Mouse (Mus musculus): ENCODE results near the gene Myl7.
"Not testable (repeated sequence)": the region's sequence is repeated elsewhere in the genome, so short reads cannot be mapped to it uniquely, and the experiment has no call there.

Myl7 gene

DNA sequence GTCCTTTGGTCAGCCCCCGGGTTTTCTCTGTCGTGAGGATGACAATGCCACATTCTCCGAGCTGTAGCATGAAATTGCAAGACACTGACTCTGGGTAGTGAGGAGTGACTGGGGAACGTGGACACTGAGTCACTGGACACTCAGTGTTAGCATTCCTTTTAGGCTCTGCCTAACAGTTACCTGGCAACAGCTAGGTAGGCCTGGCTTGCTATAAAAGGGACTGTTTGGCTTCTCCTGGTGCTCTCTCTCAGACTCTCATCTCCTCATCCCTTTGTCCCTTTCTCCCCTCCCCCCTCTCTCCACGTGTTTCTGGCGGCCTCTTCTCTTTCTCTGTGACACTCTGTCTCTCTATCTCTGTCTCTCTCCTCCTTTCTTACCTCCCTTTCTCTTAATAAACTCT is 3.8 kb upstream of the Myl7 start:
- DNase-seq, result no peak

DNA sequence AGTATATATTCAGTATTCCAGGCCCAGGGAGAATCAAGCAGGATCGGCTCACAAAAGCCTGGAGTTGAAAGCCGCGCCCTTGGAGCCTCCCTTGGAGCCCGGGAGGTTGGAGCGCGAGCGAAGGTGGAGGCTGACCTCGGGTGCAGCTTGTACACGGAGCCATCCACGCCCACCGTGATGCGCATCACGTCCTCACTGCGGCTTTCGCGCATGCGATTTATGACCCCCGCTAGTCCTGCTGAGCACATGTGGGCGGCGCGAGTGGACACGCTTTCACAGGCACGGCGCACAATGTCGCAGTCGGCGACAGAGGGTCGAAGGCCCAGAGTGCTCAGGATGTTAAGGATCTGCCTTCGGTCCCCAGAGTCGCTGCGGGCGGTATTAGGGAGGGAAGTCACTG is 3.4 kb upstream of the Myl7 start:
- DNase-seq, result no peak

DNA sequence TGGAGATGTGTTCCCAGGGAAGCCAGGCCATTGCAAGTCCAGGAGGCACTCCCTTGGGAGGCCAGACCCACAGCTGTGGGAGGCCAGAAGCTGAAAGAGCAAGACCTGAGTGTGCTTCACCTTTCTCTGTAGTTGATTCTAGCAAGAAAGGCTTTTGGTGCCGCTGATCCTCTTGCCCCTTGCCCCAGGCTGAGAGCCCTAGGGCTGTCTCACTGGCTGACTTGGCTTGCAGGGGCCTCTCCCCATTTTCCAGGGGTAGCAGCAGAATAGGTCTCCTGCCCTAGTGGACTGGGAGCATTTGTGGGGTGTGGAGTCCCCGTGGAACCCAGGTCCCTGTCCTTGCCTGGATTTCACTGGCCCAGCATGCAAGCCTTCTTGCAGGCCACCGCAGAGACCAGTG is 2.7 kb upstream of the Myl7 start:
- DNase-seq, result no peak

DNA sequence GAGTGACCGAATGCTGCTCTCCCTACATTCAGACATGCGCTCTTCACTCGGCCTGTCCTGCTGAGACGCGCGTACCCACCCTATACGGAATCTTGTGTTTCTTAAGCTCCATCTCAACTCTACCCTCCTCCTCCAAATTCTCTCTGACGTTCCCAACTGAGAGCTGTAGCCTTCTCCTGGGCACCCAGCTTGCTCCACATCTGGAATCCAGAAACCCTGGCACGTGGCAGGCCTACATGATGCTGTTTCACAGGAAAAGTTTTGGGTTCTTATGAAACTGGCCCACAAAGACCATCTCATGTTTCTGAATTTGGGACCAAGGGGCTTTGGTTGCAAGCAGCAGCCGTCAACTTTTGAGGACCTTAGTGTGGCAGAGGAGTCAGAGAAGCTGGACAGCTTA is 704 bp upstream of the Myl7 start:
- DNase-seq, result no peak

DNA sequence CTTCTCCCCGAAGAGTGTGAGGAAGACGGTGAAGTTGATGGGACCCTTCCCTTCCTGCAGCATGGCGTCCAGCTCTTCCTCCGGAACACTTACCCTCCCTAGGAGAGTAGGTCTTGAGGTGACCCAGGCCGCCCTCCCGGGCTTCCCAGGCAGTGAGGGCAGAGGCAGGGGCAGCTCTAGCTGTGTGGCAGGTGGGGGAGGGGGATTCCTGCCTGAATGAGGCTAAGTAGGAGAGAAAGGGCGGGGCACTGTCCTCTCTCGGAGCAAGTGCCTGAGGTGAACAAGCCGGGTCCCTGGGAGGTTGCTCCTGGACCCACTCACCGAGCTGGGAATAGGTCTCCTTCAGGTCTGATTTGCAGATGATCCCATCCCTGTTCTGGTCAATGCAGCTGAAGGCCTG is 743 bp downstream of the Myl7 start:
- DNase-seq, result no peak

DNA sequence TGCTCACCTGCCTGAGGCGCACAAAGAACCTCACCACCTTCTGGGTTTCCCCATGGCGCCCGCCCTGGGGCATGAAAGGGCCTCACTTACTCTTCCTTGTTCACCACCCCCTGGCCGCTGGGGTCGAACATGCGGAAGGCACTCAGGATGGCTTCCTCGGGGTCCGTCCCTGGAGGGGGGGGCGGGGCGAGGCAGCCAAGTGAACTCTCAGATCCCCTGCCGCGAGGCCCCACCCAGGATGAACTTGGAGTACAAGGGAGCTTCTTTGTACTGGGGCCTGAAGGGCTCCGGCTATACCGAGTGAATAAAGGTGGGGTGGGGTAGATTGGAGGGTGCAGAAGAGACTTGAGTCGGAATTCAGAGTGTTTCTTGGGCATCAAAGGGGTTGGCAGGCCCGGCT is 1.4 kb downstream of the Myl7 start:
- peak in 1 of 2 experiments; percentile 21 for DNase-seq

DNA sequence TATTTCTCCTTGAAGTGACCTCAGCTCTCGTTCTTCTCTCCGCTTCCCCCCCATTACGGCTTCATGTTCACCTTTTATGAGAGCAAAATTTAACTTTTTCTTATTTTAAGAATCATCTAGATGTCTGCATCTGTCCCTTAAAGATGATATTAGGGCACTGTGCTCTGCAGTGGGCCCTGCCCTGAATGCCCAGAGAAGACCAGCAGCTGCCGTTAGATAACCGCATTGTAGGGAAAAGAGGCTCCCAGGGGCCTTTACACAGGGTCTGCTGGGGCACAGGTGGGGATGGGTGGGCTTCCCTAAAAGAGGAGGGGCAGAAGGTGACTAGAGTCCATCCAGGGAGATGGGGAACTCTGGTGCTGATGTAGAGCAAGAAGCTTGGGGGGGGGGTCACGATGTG is 4.8 kb downstream of the Myl7 start:
- no peak for DNase-seq

DNA sequence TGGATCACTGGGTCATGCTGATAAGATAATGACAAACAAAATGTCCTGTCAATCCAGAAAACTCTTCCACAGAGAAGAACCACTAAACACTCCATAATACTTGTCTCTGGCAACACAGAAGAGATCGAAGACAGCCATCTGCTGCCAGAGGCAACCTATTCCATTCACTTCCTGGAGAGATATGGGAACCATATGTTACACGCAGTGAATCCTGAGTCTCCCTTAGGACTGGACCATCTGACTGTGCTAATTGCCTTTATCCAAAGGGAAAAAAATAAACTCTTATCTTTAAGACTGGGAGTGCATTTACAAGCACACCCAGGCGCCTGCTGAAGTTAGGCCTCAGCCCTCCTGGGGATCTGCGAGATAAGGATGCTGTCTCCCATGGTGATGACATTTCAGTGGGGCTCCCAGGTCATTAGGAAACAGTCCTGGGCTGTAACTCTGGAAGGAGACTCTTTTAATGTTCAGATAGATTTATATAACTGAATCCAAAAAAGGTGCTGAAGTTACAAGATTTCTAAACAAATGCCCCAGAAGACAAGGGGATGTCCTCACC is 5.7 kb downstream of the Myl7 start:
- DNase-seq, result no peak

DNA sequence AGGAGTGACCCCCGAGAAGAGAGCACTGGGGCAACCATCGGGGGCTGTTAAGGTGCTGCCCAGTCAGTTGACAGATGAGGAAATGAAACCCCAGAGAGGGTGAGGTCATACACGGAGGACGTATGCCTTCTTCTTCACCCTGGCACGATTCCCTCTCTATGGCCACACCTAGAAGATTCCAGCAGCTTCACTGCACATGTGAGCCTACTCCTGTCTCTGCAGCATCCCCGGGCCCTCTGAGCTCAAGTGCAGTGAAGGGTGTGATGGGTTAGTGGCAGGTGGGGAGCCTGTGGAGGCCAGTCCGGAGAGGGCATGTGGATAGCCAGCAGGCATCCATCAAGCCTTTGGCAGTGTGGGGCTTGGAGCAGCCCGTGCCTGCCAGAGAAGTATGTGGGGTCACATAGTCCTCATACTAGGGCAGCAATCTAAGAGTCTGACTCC is 6.4 kb downstream of the Myl7 start:
- peak; percentile 53 to 60 for DNase-seq

DNA sequence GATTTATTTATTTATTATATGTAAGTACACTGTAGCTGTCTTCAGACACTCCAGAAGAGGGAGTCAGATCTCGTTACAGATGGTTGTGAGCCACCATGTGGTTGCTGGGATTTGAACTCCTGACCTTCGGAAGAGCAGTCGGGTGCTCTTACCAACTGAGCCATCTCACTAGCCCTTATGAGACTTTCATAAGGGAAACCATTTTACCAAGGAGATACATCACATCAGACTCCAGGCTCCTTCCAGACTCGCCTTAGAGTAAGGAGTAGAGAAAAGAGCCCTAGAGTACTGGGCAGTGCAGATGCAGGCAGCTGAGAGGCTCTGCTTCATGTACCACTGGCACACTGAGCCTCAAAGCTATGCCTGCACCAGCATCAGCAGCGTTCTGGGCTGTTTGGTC is 10.0 kb downstream of the Myl7 start:
- DNase-seq, result not testable (repeated sequence)

DNA sequence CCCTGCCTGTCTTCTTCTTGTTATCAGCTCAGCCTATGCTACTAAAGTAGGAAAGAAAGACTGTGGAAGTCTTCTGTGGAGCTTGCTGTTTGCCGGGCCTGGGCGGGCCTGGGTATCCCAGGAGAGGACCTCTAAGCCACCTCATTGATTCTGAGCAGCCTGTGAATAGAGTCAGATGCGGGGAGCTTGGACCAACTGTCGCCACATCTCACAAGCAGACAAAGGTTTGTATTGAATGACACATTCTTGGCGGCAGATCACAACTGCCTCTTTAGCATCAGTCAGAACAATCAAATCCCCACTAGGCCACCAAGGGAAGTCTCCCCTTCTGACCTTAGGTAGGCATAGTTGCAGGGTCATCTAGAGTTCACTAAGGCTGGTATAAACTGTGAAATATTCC is 11.3 kb downstream of the Myl7 start:
- no peak for DNase-seq

DNA sequence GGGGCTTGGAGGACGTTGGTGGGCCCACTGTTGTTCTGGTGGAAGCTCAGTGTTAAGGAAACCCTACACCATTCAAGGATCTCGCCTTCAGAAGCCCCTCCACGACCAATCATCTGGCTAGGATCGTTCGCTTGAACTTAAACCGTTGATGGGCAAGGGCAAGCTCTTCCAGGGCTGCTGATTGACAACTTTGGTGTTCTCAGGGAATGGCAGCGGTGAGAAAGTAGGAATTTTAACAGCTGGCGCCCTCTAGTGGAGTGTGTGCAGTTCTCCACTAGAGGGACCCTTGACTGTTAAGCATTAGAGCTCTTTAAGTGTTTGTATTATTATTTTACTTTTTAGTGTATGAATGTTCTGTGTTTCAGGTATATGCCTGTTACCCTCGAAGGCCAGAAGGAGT is 12.4 kb downstream of the Myl7 start:
- DNase-seq, result peak; percentile 69 to 73

DNA sequence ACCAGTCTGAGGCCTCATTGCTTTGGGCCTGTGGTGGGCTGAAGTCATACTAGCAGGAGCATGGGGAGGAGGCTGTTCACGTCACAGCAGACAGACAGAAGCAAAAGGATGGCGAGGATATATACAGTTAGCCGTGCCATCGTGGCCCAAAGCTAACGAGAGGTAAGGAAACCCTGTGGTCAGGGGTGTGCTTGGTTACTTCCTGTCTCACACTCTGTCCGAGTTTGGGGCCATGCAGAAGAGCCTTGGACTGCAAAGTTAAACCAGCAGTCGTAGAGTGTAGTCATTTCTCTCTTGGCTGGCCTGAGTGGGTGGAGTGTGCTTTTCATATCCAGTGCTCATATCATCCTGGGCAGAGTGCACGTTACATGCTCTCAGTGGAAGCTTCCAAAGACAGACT is 16.1 kb downstream of the Myl7 start:
- no peak for DNase-seq

DNA sequence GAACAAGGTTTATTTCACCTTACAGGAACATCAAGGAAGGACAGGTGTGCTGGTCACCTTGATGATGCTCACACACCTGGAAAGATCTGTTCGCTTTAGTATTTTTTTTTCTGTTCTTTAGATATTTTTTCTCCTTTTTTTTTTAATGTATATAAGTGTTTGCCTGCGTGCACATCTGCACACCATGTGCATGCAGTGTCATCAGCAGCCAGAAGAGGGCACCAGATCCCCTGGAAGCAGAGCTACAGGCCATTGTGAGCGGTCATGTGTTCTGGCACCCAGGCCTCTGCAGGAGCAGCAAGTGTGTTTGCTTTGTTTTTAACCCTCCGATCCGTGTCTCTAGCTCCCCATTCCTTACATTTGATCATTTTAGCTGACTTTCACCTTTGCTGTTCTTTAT is 18.7 kb downstream of the Myl7 start:
- DNase-seq, result peak; percentile 71 to 72

DNA sequence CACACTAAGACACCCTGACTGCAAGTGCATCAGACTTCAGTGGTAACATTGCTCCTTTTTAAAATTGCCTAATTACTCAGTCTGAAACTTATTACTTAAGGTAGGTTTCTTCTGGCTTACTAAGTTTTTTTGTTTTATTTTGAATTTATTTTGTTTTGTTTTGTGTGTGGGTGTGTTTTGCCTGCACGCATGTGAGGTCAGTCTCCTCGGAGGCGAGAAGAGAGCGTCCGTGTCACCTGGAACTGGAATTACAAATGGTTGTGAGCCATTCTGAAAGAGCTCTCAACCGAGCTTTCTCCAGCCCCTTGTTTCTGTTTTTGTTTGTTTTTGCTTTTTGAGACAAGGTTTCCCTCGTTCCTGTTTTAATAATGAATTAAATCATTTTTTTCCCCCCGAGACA is 19.9 kb downstream of the Myl7 start:
- no peak for DNase-seq

DNA sequence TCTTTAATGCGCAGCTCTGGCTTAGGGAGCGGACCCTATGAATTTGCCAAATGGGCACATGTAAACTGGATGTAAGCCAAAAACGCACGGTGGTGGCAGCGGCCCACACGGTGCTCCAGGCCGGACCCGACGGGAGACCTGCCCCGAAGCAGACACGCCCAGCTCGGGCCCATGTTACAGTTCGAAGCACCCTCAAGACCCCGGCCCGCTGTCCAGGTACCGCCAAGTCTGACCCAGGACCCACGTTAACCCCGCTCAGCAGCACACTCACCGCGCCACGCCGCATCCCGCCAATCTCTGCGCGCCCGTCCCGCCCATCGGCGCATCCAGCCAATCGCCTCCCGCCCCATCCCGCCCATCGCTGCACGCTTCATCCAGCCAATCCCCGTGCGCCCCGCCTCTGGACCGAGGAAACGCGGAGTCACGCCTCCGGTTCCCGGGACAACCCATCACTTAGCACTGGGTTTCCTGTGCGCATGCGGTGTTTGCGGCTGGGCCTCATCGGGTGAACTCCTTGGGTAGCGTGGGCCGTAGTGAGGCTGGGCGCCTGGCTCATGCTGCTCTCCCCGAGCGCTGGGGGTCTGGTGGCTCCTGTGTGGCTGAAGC is 20.6 kb downstream of the Myl7 start, which contains the start of gene Pold2:
Gene Pold2, minus strand, starts transcription at position 372 of the 606 bp plus-strand sequence.
- DNase-seq, result peak; percentile 92 to 95

DNA sequence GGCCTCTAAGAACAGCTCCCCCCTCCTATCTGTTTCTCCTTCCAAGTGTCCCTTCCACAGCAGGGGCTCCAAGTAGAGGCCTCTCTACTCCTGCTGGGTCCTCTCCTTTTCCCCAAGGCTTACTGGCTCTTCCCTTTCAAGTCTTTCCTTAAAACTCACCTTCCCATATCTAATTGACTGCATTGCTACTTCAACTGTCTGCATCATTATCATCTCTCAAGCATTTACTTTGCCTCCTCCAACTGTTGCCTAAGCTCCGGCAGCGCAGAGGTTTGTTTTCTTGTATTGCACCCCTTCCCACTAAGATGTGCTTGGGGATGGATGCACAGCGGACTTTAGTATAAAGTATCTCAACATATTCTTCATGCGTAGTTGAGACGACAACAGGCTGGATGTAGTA is 21.2 kb downstream of the Myl7 start:
- DNase-seq, result no peak

DNA sequence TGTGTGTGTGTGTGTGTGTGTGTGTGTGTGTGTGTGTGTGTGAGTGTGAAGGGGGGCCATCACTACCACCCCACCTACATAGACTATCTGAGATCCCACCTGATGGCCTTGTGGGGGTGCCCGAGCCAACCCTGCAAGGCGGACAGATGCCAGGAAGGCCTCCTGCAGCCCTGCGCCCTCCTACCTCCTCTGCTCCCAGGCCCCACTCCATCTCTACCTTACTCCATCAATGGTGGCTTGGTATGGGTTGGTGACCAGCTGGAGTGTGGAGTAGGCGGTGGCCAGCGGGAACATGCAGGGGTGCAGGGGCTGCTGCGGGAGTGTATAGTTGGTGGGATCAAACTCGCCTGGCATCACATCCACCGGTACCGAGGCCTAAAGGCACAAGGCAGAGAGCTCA is 25.4 kb downstream of the Myl7 start:
- no peak for DNase-seq

DNA sequence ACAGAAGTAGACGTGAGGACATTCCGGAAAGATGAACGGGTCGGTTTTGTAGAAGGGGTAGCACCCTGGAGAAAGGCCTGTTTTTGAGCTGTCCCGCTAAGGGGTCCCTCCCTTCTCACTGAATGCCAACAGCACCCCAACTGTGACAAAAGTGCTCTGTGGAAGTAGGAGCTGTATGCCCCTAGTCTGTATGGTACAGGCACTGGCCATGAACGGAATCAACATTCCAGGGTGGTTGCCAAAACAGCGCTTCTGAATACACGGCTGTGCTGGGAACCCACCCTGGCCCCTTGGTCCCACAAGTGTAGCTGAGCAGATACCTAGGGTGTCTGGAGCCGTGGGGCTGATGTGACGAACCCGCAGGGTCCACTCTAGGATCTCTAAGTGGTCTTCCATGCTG is 25.9 kb downstream of the Myl7 start:
- DNase-seq, result no peak

DNA sequence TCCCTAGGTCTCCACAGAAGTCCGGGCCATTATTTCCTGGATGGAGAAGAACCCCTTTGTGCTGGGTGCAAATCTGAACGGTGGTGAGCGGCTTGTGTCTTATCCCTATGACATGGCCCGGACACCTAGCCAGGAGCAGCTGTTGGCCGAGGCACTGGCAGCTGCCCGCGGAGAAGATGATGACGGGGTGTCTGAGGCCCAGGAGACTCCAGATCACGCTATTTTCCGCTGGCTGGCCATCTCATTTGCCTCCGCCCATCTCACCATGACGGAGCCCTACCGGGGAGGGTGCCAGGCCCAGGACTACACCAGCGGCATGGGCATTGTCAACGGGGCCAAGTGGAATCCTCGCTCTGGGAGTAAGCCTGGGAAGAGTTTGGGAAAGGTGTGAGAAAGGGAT is 28.5 kb downstream of the Myl7 start:
- no peak for DNase-seq

DNA sequence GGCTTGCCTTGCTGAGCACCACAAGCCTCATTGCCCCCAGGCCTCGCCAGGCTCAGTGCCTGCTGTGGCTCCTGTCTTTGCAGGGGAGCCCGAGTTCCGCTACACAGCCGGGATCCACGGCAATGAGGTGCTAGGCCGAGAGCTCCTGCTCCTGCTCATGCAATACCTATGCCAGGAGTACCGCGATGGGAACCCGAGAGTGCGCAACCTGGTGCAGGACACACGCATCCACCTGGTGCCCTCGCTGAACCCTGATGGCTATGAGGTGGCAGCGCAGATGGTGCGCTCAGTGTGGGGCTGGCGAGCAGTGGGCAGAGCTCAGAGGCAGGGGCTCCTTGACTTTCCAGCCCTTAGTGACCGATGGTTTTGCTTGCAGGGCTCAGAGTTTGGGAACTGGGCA is 29.3 kb downstream of the Myl7 start:
- no peak for DNase-seq

DNA sequence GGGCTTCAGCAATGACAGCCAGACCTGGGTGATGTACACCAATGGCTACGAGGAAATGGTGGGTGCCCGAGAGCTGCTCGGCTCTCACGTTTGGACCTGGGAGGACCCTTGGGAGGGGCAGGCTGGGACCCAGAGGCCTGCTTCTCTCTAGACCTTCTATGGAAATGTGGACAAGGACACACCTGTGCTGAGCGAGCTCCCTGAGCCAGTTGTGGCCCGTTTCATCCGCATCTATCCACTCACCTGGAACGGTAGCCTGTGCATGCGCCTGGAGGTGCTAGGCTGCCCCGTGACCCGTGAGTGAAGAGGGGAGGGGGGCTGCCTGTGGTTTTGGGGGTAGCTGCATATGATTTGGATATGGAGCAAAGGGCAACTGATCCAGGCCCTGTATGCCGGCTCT is 30.3 kb downstream of the Myl7 start:
- no peak for DNase-seq

DNA sequence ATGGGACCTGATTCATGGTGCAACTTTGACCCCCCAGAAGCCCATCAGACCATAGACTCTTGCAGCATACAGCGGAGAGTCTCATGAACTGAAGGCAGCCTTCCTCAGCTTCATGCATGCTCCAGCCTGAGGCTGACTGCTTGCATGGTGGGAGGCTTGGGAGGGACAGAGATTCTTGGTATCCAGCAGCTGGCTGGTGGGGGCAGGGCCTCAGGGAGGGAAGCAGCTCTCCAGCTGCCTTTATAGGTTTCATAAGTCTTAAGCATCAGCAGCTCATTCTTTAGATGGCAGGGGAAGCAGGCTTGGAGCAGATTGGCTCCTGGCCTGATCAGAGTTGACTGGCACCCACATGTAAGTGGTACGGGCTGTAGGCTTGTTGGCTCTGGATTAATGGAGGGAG is 31.4 kb downstream of the Myl7 start:
- DNase-seq, result no peak

DNA sequence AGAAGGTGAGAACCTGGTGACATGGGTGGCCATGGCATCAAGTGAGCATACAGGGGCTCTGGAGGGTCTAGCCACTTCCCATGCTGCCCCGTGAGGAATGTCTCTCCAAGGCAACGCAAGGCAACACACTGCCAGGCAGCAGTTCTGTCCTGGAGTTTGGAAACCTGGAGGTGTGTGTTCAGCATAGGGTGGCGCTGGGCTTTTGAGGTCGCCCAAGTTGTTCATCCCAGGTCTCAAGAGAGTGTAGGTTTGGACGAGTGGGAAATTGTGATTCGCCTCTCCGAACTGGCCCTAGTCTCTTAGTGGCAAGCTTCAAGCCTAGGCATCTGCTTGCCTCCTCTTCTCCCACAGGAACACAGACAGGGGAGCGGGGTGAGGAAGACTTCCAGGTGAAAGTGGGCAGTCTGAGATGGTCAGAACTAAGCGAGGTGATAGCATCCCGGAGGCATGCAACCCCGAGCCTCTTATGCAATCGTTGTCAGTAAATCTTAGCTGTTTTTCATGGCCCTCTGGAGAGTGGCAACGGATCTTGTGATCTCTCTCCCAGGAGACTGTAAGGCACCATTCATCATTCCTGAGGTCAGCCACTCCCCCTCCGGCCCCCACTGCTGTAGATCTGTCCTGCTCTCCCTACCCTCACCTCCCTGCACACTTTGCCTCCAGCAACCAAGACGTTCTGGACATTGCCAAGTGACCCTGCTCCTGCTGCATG is 36.0 kb downstream of the Myl7 start:
- no peak for DNase-seq
